Mouse (Mus musculus): ENCODE data around the gene Acsf3. TPM values are rescaled to one million over a fixed set of nuclear protein-coding genes. Genes with fewer than 3 reads are reported as not detected.

Acsf3 gene
- total RNA-seq, 2 experiments from 2014 or later = 5.0 to 12.0 TPM

DNA sequence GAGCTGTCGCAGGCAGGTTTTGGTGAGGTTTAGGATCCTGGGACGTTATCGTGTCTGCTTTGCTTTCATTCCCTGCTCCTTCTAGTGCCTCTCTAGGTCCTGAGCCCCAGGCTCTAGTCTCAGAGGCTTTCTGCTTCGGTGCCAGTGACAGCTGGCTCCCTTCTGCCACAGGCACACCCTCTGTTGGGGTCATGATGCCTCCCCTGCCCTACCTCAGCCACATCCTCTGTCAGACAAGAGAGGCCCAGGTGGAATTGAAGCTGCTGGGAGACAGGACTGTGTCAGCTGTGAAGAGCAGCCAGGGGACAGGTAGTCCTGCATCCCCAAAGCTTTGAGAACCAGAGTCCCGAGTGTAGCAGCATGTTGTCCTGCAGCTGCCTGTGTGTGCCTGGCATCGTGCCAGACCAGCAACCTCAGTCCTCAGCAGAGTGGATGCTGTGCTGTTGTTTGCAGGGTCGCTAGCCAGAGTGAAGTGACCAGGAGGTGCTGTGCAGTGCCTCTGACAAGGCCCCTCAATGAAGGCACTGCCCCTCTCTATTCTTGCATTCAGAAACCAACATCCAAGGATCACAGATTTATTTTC lies 31.8 kb downstream of the Acsf3 start:
- ATAC-seq (replicated peaks; ENCODE audit: poor library complexity, severe bottlenecking) = no peak

GRCm38 (mm10) chr8:122807907-122808306 lies 32.6 kb downstream of the Acsf3 start:
- ATAC-seq (replicated peaks; ENCODE audit: poor library complexity, severe bottlenecking) = no peak

DNA sequence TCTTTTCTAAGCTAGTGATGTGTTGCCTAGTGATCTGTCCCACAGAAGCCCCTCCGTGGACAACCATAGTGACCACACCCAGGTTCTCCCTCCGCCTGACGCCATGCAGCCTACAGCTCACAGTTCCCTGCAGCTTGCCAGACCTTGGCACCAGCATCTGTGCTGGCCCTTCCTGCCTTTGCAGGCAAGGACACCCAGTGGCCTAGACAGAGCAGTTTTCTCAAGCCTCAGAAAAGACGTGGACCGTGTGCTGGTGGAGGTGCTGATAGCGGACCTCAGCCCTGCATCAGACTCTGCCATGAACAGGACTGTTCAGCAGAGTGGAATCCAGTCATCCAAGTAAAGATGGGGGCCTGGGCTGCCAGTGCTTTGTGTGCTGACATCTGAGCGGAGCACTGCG lies 35.1 kb downstream of the Acsf3 start:
- no peak for ATAC-seq (replicated peaks; ENCODE audit: poor library complexity, severe bottlenecking)

- ATAC-seq (replicated peaks; ENCODE audit: poor library complexity, severe bottlenecking) = no peak
Measured at GRCm38 (mm10) chr8:122811870-122812494, 36.7 kb downstream of the Acsf3 start.

DNA sequence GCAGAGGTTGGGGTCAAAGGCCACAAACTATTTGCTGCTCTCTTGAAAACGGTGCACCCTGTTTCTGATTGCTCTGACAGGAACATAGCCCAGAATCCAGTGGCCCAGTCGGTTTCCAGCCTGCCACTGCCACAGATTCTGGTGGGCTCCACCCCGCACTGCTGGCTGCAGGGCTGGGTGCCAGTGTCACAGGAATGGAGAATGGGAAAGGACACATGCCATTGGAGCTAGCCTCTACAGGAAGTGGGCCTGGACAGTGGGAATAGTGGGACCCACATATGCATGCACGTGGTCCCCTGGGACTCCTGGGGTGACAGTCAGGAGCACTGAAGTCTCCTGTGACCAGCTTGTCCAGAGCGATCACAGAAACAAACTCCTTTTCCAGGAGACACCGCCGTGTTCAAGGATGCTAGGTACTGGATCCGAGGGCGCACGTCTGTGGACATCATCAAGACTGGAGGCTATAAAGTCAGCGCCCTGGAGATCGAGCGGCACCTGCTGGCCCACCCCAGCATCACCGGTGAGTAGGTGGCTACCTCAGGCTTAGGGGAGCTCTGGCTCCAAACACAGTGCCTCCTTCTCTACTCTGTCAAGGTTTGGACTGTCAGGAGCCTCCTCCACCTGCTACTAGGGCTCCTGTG lies 37.4 kb downstream of the Acsf3 start:
- no peak for ATAC-seq (replicated peaks; ENCODE audit: poor library complexity, severe bottlenecking)

- no peak for ATAC-seq (replicated peaks; ENCODE audit: poor library complexity, severe bottlenecking)
Measured at GRCm38 (mm10) chr8:122814608-122815007, 39.3 kb downstream of the Acsf3 start.

- ATAC-seq (replicated peaks; ENCODE audit: poor library complexity, severe bottlenecking) = no peak
Measured at GRCm38 (mm10) chr8:122816965-122817364, 41.7 kb downstream of the Acsf3 start.

DNA sequence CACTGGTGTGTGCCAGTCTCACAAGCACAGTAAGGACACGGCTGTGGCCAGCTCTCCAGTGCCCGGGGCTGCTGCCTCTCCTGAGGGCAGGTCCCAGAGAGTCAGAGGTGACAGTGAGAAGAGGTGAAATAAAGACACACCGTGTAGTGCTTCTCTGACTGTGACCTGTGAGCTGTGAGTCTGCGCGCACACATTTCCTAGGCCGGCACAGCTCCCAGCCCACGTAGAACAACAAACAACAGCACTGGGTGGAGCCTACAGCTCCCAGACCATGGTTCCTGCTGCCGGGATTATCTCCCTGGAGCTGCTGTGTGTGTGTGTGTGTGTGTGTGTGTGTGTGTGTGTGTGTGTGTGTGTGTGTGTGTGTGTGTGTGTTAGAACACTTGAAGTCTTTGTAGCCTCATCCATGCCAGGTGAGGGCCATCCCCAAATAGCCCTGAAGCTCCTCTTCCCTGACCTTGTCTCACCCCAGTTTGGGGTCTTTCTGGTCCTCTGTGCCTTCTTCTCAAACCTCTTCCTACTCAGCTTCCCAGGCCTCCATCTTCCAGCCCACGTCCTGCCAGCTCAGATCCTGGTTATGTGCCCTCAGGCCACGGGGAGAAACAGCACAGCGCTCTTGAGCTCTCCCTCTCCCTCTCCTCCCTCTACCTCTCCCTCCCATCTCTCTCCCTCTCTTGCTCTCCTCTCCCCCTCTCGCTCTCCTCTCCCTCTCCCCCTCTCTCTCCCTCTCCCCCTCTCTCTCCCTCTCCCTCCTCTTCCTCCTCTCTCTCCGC lies 42.6 kb downstream of the Acsf3 start:
- ATAC-seq (replicated peaks; ENCODE audit: poor library complexity, severe bottlenecking) = no peak

DNA sequence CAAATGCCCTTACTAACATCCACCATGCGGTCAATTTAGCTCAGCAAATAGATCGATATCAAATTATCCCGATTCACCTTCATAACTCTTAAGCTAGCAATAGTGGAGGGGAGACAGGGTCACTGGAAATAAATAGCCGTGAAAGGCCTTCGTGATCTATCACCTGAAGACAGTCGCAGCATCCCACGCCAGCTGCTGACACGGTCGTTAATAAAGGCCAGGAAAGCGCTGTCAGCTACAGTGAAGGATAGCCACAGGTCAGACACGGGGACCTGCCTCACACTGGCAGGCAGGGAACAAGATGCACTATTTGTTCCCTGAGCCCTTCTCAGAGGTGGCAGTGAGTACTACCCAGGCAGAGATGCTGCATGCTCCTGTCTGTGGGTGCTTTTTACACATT lies 44.5 kb downstream of the Acsf3 start:
- ATAC-seq (replicated peaks; ENCODE audit: poor library complexity, severe bottlenecking) = no peak

GRCm38 (mm10) chr8:122824571-122824970 lies 49.3 kb downstream of the Acsf3 start:
- ATAC-seq (replicated peaks; ENCODE audit: poor library complexity, severe bottlenecking) = no peak

DNA sequence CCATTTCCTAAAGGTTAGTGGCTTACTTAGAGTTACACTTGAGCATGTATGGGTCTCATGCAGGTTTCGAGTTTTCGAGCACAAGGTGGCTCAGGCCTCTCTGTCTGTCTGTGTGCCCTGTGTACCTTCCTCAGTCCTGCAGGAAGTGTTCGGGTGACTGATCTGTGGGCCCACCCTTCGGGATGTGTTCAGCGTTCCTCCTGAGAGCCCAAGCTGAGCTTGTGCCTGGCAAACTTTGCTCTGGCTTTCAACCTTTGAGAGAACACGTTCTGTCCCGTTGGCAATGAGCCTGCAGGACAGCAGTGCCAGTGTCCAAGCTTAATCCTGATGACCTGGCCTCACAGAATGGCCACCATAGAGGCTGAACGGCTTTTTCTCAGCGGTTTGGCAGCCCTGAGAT lies 49.7 kb downstream of the Acsf3 start:
- ATAC-seq (replicated peaks; ENCODE audit: poor library complexity, severe bottlenecking) = no peak

DNA sequence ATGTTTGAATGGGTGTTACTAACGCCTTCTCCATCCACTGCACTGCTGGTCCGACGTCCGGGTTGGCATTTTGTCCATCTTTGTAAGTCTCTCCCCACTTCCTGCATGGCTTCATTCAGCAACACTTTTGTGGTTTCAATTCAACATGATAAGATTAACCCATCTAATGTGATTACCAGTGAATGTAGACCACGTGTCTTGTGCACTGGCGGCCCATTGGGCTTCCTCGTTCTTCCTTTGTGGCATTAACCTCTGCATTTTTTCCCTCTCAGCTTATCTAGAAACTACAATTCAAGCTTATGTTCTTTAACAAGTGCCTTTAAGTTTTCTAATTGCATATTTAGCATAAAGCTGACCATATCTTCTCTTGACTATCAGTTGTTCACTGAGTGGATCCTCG lies 50.1 kb downstream of the Acsf3 start:
- ATAC-seq (replicated peaks; ENCODE audit: poor library complexity, severe bottlenecking) = peak; percentile 49

DNA sequence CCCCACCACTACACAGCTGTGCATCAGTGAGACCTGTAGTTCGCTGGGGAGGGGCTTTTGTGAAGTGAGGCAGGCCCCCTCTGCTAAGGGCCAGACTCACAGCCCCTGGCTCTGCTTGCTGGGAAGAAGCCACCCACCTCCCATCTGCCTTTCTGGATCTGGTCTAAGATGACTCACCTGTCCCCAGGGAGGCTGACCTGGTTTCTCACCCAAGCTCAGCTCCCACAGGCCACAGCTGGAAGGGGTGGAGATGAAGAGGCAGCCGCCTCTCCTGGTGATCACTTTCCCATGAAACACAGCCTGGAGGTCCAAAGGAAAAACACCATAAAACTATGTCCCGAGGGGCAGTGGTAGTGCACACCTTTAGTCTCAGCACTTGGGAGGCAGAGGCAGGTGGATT lies 54.1 kb downstream of the Acsf3 start:
- ATAC-seq (replicated peaks; ENCODE audit: poor library complexity, severe bottlenecking) = no peak

- ATAC-seq (replicated peaks; ENCODE audit: poor library complexity, severe bottlenecking) = peak; percentile 94
Measured at GRCm38 (mm10) chr8:122830349-122831061, 55.2 kb downstream of the Acsf3 start.

DNA sequence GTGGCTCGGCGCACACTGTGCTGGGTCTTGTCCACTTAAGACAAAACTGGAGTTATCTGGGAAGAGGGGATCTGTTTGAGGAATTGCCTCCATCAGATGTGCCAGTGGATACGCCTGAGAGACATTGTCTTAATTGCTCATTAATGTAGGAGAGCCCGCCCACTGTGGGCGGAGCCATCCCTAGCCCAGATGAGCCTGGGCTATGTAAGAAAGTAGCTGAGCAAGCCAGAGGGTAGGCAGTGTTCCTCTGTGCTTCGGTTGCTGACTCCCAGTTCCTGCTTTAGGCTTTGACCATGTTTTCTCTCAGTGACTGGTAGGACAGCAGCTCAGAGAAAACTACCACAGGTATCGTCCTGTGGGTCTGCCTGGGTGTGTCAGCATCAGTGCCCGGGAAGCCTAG lies 59.1 kb downstream of the Acsf3 start:
- no peak for ATAC-seq (replicated peaks; ENCODE audit: poor library complexity, severe bottlenecking)

- ATAC-seq (replicated peaks; ENCODE audit: poor library complexity, severe bottlenecking) = peak; percentile 70
Measured at GRCm38 (mm10) chr8:122834971-122835370, 59.7 kb downstream of the Acsf3 start.

DNA sequence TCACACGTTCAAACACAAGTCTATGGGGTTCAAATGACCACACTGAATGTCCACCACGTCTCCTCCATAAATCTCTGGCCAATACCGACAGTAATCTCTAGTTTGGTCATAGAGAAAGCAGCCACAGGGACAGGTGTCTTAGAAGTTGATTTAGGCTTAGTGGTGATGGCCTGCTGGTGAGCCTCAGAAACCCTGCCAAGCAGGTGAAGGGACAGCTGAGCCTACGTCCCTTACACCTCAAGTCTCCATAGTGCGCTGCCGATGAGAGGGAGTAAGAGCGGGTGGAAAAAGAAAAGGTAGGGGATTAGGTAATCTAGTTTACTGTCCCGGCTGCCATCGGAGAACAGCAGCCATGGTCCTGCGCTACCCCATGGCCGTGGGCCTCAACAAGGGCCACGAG lies 60.9 kb downstream of the Acsf3 start:
- no peak for ATAC-seq (replicated peaks; ENCODE audit: poor library complexity, severe bottlenecking)

- ATAC-seq (replicated peaks; ENCODE audit: poor library complexity, severe bottlenecking) = no peak
Measured at GRCm38 (mm10) chr8:122836696-122837095, 61.4 kb downstream of the Acsf3 start.

DNA sequence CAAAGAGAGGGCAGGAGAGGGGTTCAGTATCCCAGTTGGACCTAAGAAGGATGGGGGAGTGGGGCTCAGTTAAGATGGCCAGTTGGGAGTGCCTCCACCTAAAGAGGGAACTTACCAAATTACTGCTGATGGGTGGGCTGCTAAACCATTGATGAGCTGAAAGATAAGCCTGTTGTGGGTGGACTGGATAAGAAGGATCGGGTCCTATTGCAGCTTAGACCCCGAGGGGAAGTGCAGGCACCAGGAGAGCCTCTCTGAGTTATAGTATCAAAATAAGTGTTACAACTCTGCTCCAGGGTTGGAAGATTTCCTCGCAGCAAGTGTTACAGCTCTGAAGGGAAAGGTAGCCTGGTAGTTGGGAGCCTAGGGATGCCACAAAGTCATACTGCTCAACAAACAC lies 68.9 kb downstream of the Acsf3 start:
- ATAC-seq (replicated peaks; ENCODE audit: poor library complexity, severe bottlenecking) = no peak

DNA sequence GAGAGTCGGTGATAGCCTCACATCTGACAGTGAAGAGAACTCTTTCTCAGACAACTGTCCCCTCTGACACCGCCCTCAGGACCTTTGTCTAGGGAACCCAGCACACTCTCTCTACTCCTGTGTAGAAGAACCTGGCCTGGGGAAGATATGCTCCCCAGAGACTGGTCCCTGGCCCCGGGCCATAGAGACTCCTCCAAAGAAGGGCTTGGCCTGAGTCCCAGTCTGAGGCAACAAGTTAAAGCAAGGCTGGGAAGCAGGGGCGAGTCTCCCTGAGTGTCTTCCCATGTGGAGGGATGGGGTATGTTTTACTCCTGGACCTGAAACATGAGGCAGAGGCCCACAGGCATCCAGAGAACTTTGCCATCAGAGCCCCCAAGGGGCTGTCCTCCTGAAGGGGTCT lies 70.4 kb downstream of the Acsf3 start:
- ATAC-seq (replicated peaks; ENCODE audit: poor library complexity, severe bottlenecking) = no peak

Data from granulocyte monocyte progenitor cell, adult 5-6 weeks (primary cell).